Mouse (Mus musculus): ENCODE results near the gene Gtf3c5.

The Gtf3c5 gene

DNA sequence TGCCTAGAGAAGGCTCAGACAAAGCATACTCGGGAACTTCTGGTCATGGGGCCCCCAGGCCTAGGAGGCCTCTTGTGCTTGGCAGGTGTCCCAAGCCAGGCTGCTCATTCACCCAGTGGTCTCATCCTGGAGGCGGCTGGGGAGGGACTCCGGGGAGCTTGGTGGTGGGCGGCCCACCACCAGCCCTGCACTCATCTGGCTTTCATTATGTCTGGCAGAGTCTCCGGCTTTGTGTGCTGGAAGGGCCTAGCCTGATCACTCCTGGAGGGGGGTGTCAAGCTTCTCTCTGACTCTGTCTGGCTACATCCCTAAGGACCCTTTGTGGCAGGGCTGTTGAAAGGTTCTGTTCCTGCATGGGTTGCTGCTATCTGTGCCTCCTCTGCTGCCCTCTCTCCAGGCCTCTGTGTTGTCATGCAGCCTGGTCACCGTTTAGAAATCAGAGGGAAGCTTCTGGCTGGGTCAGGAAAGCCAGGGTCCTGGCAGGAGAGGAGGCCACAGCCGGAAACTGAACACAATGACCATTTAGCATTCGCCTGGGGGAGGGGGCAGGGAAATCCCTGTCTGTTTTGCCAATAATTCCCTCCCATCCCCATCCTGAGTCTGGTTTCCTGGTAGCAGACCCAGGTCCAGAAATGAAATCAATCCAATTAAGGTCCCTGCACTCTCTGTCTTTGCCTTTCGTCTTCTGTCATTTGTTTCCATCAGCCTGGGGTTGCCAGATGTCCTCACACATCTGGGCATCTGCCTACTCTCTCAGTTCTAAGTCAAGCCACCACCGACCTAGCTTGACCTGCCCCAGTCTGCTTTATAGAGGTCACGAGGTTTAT lies 48.9 kb downstream of the Gtf3c5 start:
- no peak for DNase-seq (ENCODE audit: low spot score)

- no peak for DNase-seq (ENCODE audit: low spot score)
Observed at GRCm38 (mm10) chr2:28533901-28534435, 49.6 kb downstream of the Gtf3c5 start.

GRCm38 (mm10) chr2:28532938-28533771 lies 50.4 kb downstream of the Gtf3c5 start:
- DNase-seq (ENCODE audit: low spot score), result peak; percentile 84

DNA sequence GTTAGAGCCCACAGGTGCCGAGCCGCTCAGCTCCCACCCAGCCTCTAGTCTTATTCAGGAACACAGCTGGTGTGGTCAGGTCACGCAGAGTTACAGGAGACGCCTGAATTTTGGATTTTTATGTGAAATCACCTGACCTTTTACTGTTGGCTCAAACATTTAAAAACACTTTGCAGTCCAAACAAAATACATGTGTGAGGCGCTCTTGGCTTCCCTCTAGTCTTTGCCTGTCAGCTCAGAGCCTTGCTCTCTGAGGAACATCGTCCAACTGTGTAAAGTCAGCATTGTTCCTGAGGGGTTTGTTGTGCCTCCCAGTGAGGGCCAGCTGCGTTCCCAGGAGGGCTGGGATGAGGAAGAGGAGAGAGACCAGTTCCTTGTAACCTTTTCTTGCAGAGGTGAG lies 53.2 kb downstream of the Gtf3c5 start:
- no peak for DNase-seq (ENCODE audit: low spot score)

DNA sequence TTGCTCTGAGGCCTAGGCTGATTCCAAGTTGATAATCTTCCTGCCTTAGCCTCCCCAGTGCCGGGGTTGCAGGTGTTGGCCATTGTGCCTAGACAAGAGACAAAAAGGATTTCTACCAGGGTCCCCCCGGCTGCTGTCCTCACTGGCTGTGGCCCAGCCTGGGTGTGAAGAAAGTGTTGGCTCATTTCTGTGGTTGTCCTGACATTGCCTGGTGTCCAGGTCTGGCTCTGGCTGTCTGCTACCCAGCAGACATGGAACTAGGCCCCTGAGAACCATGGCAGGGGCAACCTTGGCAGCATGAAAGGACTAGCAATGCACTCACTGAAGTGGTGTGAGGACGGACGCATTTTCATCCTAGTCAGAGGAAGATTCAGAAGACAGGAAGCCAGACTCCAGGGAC lies 53.7 kb downstream of the Gtf3c5 start:
- DNase-seq (ENCODE audit: low spot score), result no peak

GRCm38 (mm10) chr2:28528354-28528730 lies 55.2 kb downstream of the Gtf3c5 start:
- DNase-seq (ENCODE audit: low spot score), result no peak

- no peak for DNase-seq (ENCODE audit: low spot score)
Observed at GRCm38 (mm10) chr2:28527436-28528353, 55.9 kb downstream of the Gtf3c5 start.

GRCm38 (mm10) chr2:28525943-28526876 lies 57.3 kb downstream of the Gtf3c5 start:
- DNase-seq (ENCODE audit: low spot score), result no peak

DNA sequence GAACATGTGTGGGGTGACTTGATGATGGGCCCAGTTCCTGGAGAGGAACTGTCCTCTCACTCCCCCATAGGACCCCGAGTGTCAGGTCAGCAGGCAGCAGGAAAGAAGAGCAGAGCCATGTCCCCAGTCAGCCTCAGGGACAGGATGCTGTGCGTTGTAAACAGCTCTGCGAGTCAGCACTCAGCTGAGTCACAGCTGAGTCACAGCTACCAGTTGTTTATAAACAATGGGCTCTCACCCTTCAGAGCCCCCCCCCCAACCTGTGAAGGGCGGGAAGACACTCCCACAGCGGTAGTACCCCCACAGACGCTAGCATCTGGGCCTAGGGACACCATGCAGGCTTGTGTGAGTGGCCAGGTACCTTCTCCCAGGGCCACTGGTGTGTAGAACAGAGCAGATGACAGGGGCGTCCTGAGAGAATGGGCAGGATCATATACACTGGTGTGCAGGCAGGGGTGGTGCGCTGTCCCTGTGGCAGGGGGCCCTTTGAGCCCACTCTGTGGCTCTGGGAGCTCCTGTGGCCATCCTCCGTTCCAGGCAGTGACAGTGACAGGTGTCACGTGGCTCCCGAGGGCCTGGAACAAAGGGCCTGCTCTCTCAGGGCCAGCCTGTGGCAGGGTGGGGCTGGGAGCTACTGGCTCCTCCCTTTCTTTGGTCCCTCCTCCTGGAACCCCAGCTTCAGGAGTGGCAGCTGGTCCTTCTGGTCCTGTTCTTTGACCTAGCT lies 58.2 kb downstream of the Gtf3c5 start:
- peak; percentile 56 for DNase-seq (ENCODE audit: low spot score)

DNA sequence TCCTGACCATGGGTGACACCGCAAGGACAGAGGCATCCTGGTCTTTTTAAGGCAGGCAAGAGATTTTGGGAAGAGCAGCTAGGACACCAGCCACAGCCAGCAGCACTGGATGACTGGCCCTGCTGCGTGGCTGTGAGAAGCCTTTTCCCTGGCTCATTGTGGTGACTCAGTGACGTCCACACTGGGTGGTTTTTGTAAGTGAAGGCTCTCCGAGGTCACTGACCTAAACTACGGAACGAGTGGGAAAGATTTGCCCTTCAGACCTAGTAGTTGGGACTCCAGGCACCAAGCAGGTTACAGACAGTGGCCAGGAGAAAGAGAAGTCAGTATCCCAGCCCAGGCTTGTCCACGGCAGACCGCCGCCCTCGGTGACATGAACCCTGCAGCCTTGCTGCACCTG lies 59.1 kb downstream of the Gtf3c5 start:
- no peak for DNase-seq (ENCODE audit: low spot score)

DNA sequence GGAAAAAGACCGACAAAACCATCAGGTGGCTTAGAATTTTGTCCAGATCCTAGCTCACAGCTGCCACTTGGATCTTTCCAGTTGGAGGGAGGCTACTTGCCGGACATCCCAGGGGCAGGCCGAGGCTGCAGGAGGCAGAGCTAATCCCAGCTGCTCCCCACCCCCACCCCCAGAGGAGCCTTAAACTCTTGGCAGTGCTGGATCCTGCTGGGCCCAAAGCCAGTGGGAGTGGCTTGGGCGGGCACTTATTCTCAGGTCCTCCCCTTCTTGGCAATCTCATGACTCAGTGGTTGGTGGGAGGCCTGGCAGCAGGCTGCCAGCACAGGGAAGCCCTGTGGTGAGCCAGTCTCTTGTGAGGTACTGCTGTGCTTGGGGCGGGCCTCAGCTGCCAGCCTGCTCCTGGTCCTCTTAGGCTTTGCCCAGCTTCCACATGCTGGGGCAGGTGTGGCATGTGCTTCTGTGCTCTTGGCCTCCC lies 59.9 kb downstream of the Gtf3c5 start:
- peak; percentile 70 for DNase-seq (ENCODE audit: low spot score)

- DNase-seq (ENCODE audit: low spot score), result no peak
Observed at GRCm38 (mm10) chr2:28522166-28522565, 61.4 kb downstream of the Gtf3c5 start.

GRCm38 (mm10) chr2:28521571-28522151 lies 61.9 kb downstream of the Gtf3c5 start:
- DNase-seq (ENCODE audit: low spot score), result no peak

GRCm38 (mm10) chr2:28520581-28520980 lies 63.0 kb downstream of the Gtf3c5 start:
- DNase-seq (ENCODE audit: low spot score), result no peak

DNA sequence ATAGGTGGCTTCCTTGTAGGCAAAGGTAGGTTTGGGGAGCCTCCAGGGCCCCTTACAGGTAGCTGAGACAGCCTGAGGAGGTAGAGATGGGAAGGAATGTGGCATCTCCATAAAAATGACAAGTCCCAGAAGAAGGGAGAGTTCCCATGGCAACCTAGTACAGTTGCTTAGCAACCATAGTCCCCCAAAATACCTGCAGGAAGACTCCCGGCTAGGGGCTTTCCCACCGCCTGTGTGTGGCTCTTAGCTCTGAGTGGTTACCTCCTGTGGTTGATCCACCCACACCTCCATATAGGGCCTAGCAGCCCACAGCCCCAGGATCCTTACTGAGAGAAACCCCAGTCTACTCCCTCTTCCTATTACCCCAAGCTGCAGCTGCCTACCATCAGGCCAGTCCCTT lies 65.3 kb downstream of the Gtf3c5 start:
- no peak for DNase-seq (ENCODE audit: low spot score)

DNA sequence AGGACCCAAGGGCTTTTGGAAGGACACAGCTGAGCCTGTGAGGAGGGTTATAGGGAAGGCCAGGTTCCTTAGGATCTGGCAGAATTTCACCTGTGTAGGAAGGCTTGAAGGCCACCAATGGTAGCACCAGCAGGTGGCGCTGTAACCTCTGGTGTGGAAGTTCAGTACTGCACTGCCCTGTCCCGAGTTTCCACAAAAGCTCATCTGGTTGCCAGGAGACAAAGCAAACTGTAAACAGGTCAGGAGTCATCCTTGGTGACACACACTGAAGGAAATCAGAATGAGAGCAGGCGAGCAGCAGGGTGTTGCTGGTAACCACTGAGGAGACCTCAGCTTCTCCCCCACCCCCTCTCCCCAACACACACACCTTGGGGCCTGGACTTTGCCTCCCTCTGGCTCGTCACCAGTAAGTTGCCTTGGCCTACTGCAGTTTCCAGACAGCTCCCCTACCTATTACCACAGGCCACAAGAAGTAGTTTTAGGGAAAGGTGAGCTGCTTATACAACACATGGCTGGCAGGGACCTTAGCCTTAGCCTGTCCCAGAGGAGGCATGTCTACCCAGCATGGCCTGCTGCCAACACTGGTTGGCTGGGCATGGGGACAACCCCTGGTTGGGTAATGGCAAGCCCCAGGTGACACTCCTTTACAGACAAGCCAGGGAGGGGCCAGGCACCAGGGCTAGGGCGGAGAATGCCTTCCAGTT lies 66.2 kb downstream of the Gtf3c5 start:
- peak; percentile 86 for DNase-seq (ENCODE audit: low spot score)

All from urinary bladder, postnatal 25 days (tissue).